Mouse (Mus musculus) MEL (cell line): ENCODE measurements around the gene Zfp335. TPM values are rescaled to one million over a fixed set of nuclear protein-coding genes. Genes with fewer than 3 reads are reported as not detected.

Experiments
- DNase-seq: peaks from one replicate; pipeline ENCODE4 v3.0.0; 2011; ENCODE audit warnings: low read depth, low spot score
- H3K27ac ChIP-seq: 2 replicates; pipeline ENCODE4 v1.5.1; 2012; ENCODE audit warnings: low read depth, mild to moderate bottlenecking, control low read depth, low read length, moderate library complexity; ENCODE audit not compliant: control insufficient read depth
- H3K27me3 ChIP-seq, 2 experiments: fragments of 150-350 bp in 1 of 2; sonication (generic) in 1 of 2; 2 replicates each; pipeline ENCODE4 v1.6.1; 2012; ENCODE audit warnings: low read length in 2 of 2, mild to moderate bottlenecking in 2 of 2, improper control_type of control experiment in 1 of 2, moderate library complexity in 1 of 2; ENCODE audit not compliant: insufficient read depth in 2 of 2, control insufficient read depth in 1 of 2
- H3K36me3 ChIP-seq, 2 experiments: 2 replicates each; pipeline ENCODE4 v1.6.1; 2012 to 2014; ENCODE audit warnings: low read length in 2 of 2, improper control_type of control experiment in 1 of 2, inconsistent platforms in 1 of 2, mild to moderate bottlenecking in 1 of 2; ENCODE audit not compliant: insufficient read depth in 2 of 2, control insufficient read depth in 1 of 2
- H3K4me1 ChIP-seq, 2 experiments: fragments of 150-350 bp in 1 of 2; sonication (generic) in 1 of 2; 2 replicates each; pipeline ENCODE4 v1.6.1; 2012; ENCODE audit warnings: low read length in 2 of 2, improper control_type of control experiment in 1 of 2, mild to moderate bottlenecking in 1 of 2; ENCODE audit not compliant: insufficient read depth in 2 of 2, control insufficient read depth in 1 of 2
- H3K4me3 ChIP-seq, 2 experiments: fragments of 150-350 bp in 1 of 2; sonication (generic) in 1 of 2; 2 replicates each; pipeline ENCODE4 v1.5.1; 2012; ENCODE audit warnings: low read depth in 2 of 2, low read length in 2 of 2, mild to moderate bottlenecking in 2 of 2, moderate library complexity in 2 of 2, control low read depth in 1 of 2, improper control_type of control experiment in 1 of 2; ENCODE audit not compliant: control insufficient read depth in 1 of 2, insufficient read depth in 1 of 2
- H3K79me2 ChIP-seq: 2 replicates; pipeline ENCODE4 v1.6.1; 2012; ENCODE audit warnings: mild to moderate bottlenecking, low read length, moderate library complexity; ENCODE audit not compliant: control insufficient read depth, poor library complexity, insufficient read depth
- H3K9ac ChIP-seq: 2 replicates; pipeline ENCODE4 v1.6.1; 2012; ENCODE audit warnings: low read depth, mild to moderate bottlenecking, control low read depth, low read length, moderate library complexity; ENCODE audit not compliant: control insufficient read depth, poor library complexity, severe bottlenecking
- H3K9me3 ChIP-seq: fragments of 150-350 bp; sonication (generic); replicated peaks from 2 replicates; pipeline ENCODE4 v1.6.1; 2012; ENCODE audit warnings: mild to moderate bottlenecking, low read length, improper control_type of control experiment, moderate library complexity; ENCODE audit not compliant: insufficient read depth
- BHLHE40 ChIP-seq: IDR thresholded peaks from 2 replicates; pipeline ENCODE4 v1.6.1; 2012; ENCODE audit warnings: low read depth, mild to moderate bottlenecking, inconsistent platforms, low read length, improper control_type of control experiment, borderline replicate concordance
- CHD2 ChIP-seq: IDR thresholded peaks from 2 replicates; pipeline ENCODE4 v1.6.1; 2011; ENCODE audit warnings: low read length, improper control_type of control experiment
- CTCF ChIP-seq, 3 experiments: IDR thresholded peaks in 2 of 3; conservative IDR thresholded peaks in 1 of 3; 2 replicates each; pipeline ENCODE4 v1.5.1; 2011 to 2012; ENCODE audit warnings: low read length in 3 of 3, low read depth in 2 of 3, mild to moderate bottlenecking in 2 of 3, improper control_type of control experiment in 1 of 3, inconsistent platforms in 1 of 3, mixed read lengths in 1 of 3, moderate library complexity in 1 of 3; ENCODE audit not compliant: control insufficient read depth in 1 of 3, insufficient read depth in 1 of 3, poor library complexity in 1 of 3, severe bottlenecking in 1 of 3
- E2F4 ChIP-seq: IDR thresholded peaks from 2 replicates; pipeline ENCODE4 v1.6.1; 2011; ENCODE audit warnings: low read depth, low read length, improper control_type of control experiment, borderline replicate concordance
- GATA1 ChIP-seq: IDR thresholded peaks from 2 replicates; pipeline ENCODE4 v1.6.1; 2011; ENCODE audit warnings: low read depth, low read length, improper control_type of control experiment
- JUND ChIP-seq: IDR thresholded peaks from 2 replicates; pipeline ENCODE4 v1.6.1; 2011; ENCODE audit warnings: low read depth, mild to moderate bottlenecking, improper control_type of control experiment, low read length
- KAT2A ChIP-seq: conservative IDR thresholded peaks from 2 replicates; pipeline ENCODE4 v1.6.1; 2012; ENCODE audit warnings: low read depth, low read length, improper control_type of control experiment, inconsistent platforms
- MAFK ChIP-seq: IDR thresholded peaks from 2 replicates; pipeline ENCODE4 v1.6.1; 2011; ENCODE audit warnings: low read depth, mild to moderate bottlenecking, low read length, improper control_type of control experiment, borderline replicate concordance
- MAX ChIP-seq: IDR thresholded peaks from 2 replicates; pipeline ENCODE4 v1.6.1; 2011; ENCODE audit warnings: low read length, improper control_type of control experiment
- MAZ ChIP-seq: IDR thresholded peaks from 2 replicates; pipeline ENCODE4 v1.6.1; 2012; ENCODE audit warnings: low read depth, mild to moderate bottlenecking, inconsistent platforms, low read length, improper control_type of control experiment
- MEF2A ChIP-seq: IDR thresholded peaks from 2 replicates; pipeline ENCODE4 v1.6.1; 2014; ENCODE audit warnings: low read depth, mild to moderate bottlenecking, inconsistent platforms, low read length, improper control_type of control experiment; ENCODE audit not compliant: poor library complexity, insufficient replicate concordance, severe bottlenecking; ENCODE audit errors: extremely low read depth
- MXI1 ChIP-seq: IDR thresholded peaks from 2 replicates; pipeline ENCODE4 v1.6.1; 2011; ENCODE audit warnings: mild to moderate bottlenecking, low read depth, low read length, improper control_type of control experiment
- MYC ChIP-seq: IDR thresholded peaks from 2 replicates; pipeline ENCODE4 v1.6.1; 2011; ENCODE audit warnings: low read depth, mild to moderate bottlenecking, low read length, improper control_type of control experiment, moderate library complexity
- NELFE ChIP-seq: IDR thresholded peaks from 2 replicates; pipeline ENCODE4 v1.6.1; 2011; ENCODE audit warnings: low read depth, low read length, improper control_type of control experiment
- POLR2AphosphoS5 ChIP-seq: IDR thresholded peaks from 2 replicates; pipeline ENCODE4 v1.6.1; 2012; ENCODE audit warnings: low read depth, borderline replicate concordance, mild to moderate bottlenecking, inconsistent platforms, low read length, moderate library complexity, mixed read lengths
- RCOR1 ChIP-seq: IDR thresholded peaks from 2 replicates; pipeline ENCODE4 v1.6.1; 2012; ENCODE audit warnings: low read depth, mild to moderate bottlenecking, inconsistent platforms, low read length, improper control_type of control experiment
- TBP ChIP-seq: IDR thresholded peaks from 2 replicates; pipeline ENCODE4 v1.8.0; 2011; ENCODE audit warnings: low read depth, low read length, improper control_type of control experiment
- UBTF ChIP-seq: IDR thresholded peaks from 2 replicates; pipeline ENCODE4 v1.6.1; 2012; ENCODE audit warnings: low read depth, mild to moderate bottlenecking, inconsistent platforms, low read length, improper control_type of control experiment, moderate library complexity, borderline replicate concordance; ENCODE audit not compliant: insufficient read depth
- USF2 ChIP-seq, 2 experiments: IDR thresholded peaks; 2 replicates each; pipeline ENCODE4 v1.6.1; 2011 to 2012; ENCODE audit warnings: improper control_type of control experiment in 2 of 2, low read length in 2 of 2, borderline replicate concordance in 1 of 2, inconsistent platforms in 1 of 2, low read depth in 1 of 2, mild to moderate bottlenecking in 1 of 2; ENCODE audit not compliant: insufficient read depth in 1 of 2
- ZKSCAN1 ChIP-seq: IDR thresholded peaks from 2 replicates; pipeline ENCODE4 v1.6.1; 2012; ENCODE audit warnings: low read depth, mild to moderate bottlenecking, inconsistent platforms, low read length, improper control_type of control experiment, moderate library complexity
- ZMIZ1 ChIP-seq: IDR thresholded peaks from 2 replicates; pipeline ENCODE4 v1.6.1; 2012; ENCODE audit warnings: low read depth, mild to moderate bottlenecking, inconsistent platforms, low read length, improper control_type of control experiment, moderate library complexity
- ZNF384 ChIP-seq: IDR thresholded peaks from 2 replicates; pipeline ENCODE4 v1.6.1; 2012; ENCODE audit warnings: low read depth, mild to moderate bottlenecking, inconsistent platforms, low read length, improper control_type of control experiment
- polyA plus RNA-seq, 2 experiments: library from polyadenylated mRNA; stranded (reverse) in 1 of 2; unstranded in 1 of 2; fragments of >175 nt in 1 of 2; fragments of >200 nt in 1 of 2; gene quantifications; 2 replicates each; pipeline versions ENCODE4 v1.2.1 to v1.2.4; 2012; ENCODE audit warnings: low replicate concordance in 2 of 2, low read depth in 1 of 2; ENCODE audit not compliant: insufficient read length in 2 of 2, insufficient read depth in 1 of 2, missing spikeins in 1 of 2
- total RNA-seq: library from RNA; depleted of rRNA; stranded (reverse); fragments of 300-350 nt; gene quantifications from 2 replicates; pipeline ENCODE4 v1.2.3, GENCODE M21; 2012

Gene Zfp335
- total and polyA plus RNA-seq, 3 experiments: 12.6 to 24.1 TPM; not detected in 1

DNA sequence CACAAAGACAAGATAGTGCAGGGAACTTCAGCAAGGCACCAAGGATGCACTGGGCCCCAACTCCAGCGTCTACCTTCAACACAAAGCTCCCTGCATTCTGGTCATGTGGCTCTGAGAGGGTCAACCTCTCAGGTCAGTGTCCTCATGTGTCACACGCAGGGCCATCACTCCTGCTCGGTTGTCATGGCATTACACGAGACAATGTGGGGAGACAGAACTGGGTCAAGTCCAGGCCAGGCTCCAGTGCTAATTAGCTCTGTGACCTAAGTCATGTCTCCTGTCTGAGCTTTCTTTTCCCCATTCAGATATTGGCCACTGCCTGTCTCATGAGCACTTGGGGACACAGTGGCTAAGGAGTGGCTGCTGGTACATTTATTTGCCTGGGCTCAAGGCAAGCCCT, 11.7 kb upstream of the Zfp335 start:
- Histone ChIP-seq H3K27ac (no peak overlapping the region), H3K36me3 (no peaks in the 10 kb centered on the region; a peak in 1 of 4 replicates), H3K79me2 (no peaks in the 10 kb centered on the region), H3K27me3 (no peaks in the 10 kb centered on the region), H3K4me1 (no peaks in the 10 kb centered on the region), H3K9me3 (no peaks in the 10 kb centered on the region), H3K4me3 (no peak overlapping the region), H3K9ac (no peak overlapping the region)
- TF ChIP-seq USF2 (IDR thresholded peaks at IDR 0.05; ENCODE audit: borderline replicate concordance in 1 of 2, insufficient read depth in 1 of 2, low read depth in 1 of 2, low read length in 2 of 2) (no peak), MAZ (no peak), E2F4 (no peak), KAT2A (no peak), RCOR1 (no peak), MEF2A (no peak), ZNF384 (no peak), BHLHE40 (no peak)
- DNase-seq: no peak

DNA sequence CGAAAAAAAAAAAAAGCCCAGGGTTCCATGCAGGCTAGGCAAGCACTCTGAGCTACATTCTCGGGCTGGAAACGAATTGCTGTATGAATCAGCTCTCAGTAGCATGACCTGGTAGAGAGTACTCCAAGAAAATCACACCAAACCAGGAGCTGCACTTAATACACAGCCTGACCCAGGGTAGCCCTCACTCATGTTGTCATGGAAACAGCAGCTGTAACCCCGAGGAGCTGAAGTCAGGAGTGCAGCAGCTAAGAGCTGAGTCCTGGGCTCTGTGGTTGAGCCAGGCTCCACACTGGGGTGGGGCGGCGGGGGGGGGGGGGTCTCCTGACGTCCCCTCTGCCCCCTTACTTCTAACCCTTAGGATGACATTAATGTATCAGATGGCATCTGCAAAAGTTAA, 10.4 kb upstream of the Zfp335 start:
- no peak overlapping the region for H3K9ac ChIP-seq
- H3K36me3 ChIP-seq: no peaks in the 10 kb centered on the region; a peak in 1 of 4 replicates
- H3K9me3 ChIP-seq: no peaks in the 10 kb centered on the region
- no peaks in the 10 kb centered on the region for H3K27me3 ChIP-seq
- no peak for TF ChIP-seq POLR2AphosphoS5
- no peak for TF ChIP-seq ZMIZ1
- no peak for TF ChIP-seq ZKSCAN1
- TF ChIP-seq JUND: no peak
- TF ChIP-seq ZNF384: no peak
- TF ChIP-seq CHD2: no peak
- no peak for TF ChIP-seq NELFE
- TF ChIP-seq MYC: no peak
- TF ChIP-seq RCOR1: no peak
- TF ChIP-seq MAX: no peak
- TF ChIP-seq UBTF: no peak
- no peak for TF ChIP-seq TBP
- TF ChIP-seq GATA1: no peak
- no peak for TF ChIP-seq MAFK
- no peak for TF ChIP-seq CTCF (IDR thresholded peaks at IDR 0.05 in 2 of 3, conservative IDR thresholded peaks at IDR 0.05 in 1 of 3; ENCODE audit: control insufficient read depth in 1 of 3, insufficient read depth in 1 of 3, low read depth in 2 of 3, low read length in 3 of 3, poor library complexity in 1 of 3, severe bottlenecking in 1 of 3)
- no peak for TF ChIP-seq MXI1
- no peak overlapping the region for H3K4me3 ChIP-seq
- no peak overlapping the region for H3K27ac ChIP-seq
- no peaks in the 10 kb centered on the region for H3K79me2 ChIP-seq
- no peaks in the 10 kb centered on the region for H3K4me1 ChIP-seq
- DNase-seq: no peak
